Mouse (Mus musculus): Measurements from ENCODE around the gene Hao2. TPM values are rescaled to one million over a fixed set of nuclear protein-coding genes. Genes with fewer than 3 reads are reported as not detected.

Gene Hao2
- polyA plus RNA-seq, 1 experiment from 2014 or later: not detected

- TF ChIP-seq EP300 (IDR thresholded peaks at IDR 0.05) (no peak), CTCF (IDR thresholded peaks at IDR 0.05) (no peak)
- Histone ChIP-seq H3K9ac (replicated peaks; ENCODE audit: low read depth) (no peak overlapping the region), H3K9me3 (ENCODE audit: low read length) (no peaks in the 10 kb centered on the region), H3K4me3 (ENCODE audit: low read depth, low read length) (no peak overlapping the region), H3K36me3 (ENCODE audit: insufficient read depth, low read length) (no peaks in the 10 kb centered on the region), H3K4me1 (ENCODE audit: insufficient read depth, low read depth, low read length) (no peaks in the 10 kb centered on the region), H3K4me2 (replicated peaks; ENCODE audit: low read depth, low read length) (no peak overlapping the region), H3K27ac (ENCODE audit: low read length) (no peak overlapping the region), H3K27me3 (replicated peaks; ENCODE audit: insufficient read depth, low read length) (no peaks in the 10 kb centered on the region)
- ATAC-seq (no peak), DNase-seq (ENCODE audit: low spot score) (no peak)
- WGBS: 88% methylated on average over 1 of the region's 1 CpGs
Measured at GRCm38 (mm10) chr3:98934041-98934440, 41.0 kb upstream of the Hao2 start.

GRCm38 (mm10) chr3:98932421-98932820 is 39.4 kb upstream of the Hao2 start:
- ATAC-seq: no peak
- TF ChIP-seq EP300 (IDR thresholded peaks at IDR 0.05): no peak
- no peak for TF ChIP-seq CTCF (IDR thresholded peaks at IDR 0.05)
- Histone ChIP-seq H3K9ac (replicated peaks; ENCODE audit: low read depth) (no peak overlapping the region), H3K27ac (ENCODE audit: low read length) (no peak overlapping the region), H3K4me2 (replicated peaks; ENCODE audit: low read depth, low read length) (no peak overlapping the region), H3K9me3 (ENCODE audit: low read length) (no peaks in the 10 kb centered on the region), H3K4me1 (ENCODE audit: insufficient read depth, low read depth, low read length) (no peaks in the 10 kb centered on the region), H3K27me3 (replicated peaks; ENCODE audit: insufficient read depth, low read length) (no peaks in the 10 kb centered on the region), H3K4me3 (ENCODE audit: low read depth, low read length) (no peak overlapping the region), H3K36me3 (ENCODE audit: insufficient read depth, low read length) (no peaks in the 10 kb centered on the region)
- no peak for DNase-seq (ENCODE audit: low spot score)

- no peak for ATAC-seq
Measured at GRCm38 (mm10) chr3:98931836-98932235, 38.8 kb upstream of the Hao2 start.

GRCm38 (mm10) chr3:98920417-98920816 is 27.4 kb upstream of the Hao2 start:
- H3K27me3 ChIP-seq (replicated peaks; ENCODE audit: insufficient read depth, low read length): no peaks in the 10 kb centered on the region
- no peak for TF ChIP-seq EP300 (IDR thresholded peaks at IDR 0.05)
- no peak for TF ChIP-seq CTCF (IDR thresholded peaks at IDR 0.05)
- no peak overlapping the region for H3K27ac ChIP-seq (ENCODE audit: low read length)
- DNase-seq (ENCODE audit: low spot score): no peak
- no peak overlapping the region for H3K9ac ChIP-seq (replicated peaks; ENCODE audit: low read depth)
- no peaks in the 10 kb centered on the region for H3K4me1 ChIP-seq (ENCODE audit: insufficient read depth, low read depth, low read length)
- ATAC-seq: no peak
- H3K9me3 ChIP-seq (ENCODE audit: low read length): no peaks in the 10 kb centered on the region
- H3K36me3 ChIP-seq (ENCODE audit: insufficient read depth, low read length): no peaks in the 10 kb centered on the region
- 69% methylated on average over 3 of the region's 3 CpGs for WGBS
- H3K4me2 ChIP-seq (replicated peaks; ENCODE audit: low read depth, low read length): no peak overlapping the region
- no peak overlapping the region for H3K4me3 ChIP-seq (ENCODE audit: low read depth, low read length)

More at GRCm38 (mm10) chr3:98931836-98932235, 38.8 kb upstream of the Hao2 start:
- no peak for DNase-seq (ENCODE audit: low spot score)
- Histone ChIP-seq H3K9ac (replicated peaks; ENCODE audit: low read depth) (no peak overlapping the region), H3K9me3 (ENCODE audit: low read length) (no peaks in the 10 kb centered on the region), H3K4me2 (replicated peaks; ENCODE audit: low read depth, low read length) (no peak overlapping the region), H3K4me1 (ENCODE audit: insufficient read depth, low read depth, low read length) (no peaks in the 10 kb centered on the region), H3K4me3 (ENCODE audit: low read depth, low read length) (no peak overlapping the region), H3K27ac (ENCODE audit: low read length) (no peak overlapping the region), H3K27me3 (replicated peaks; ENCODE audit: insufficient read depth, low read length) (no peaks in the 10 kb centered on the region), H3K36me3 (ENCODE audit: insufficient read depth, low read length) (no peaks in the 10 kb centered on the region)
- 14% methylated on average over 1 of the region's 1 CpGs for WGBS
- TF ChIP-seq CTCF (IDR thresholded peaks at IDR 0.05): no peak
- TF ChIP-seq EP300 (IDR thresholded peaks at IDR 0.05): no peak

- Histone ChIP-seq H3K4me2 (replicated peaks; ENCODE audit: low read depth, low read length) (no peak overlapping the region), H3K27me3 (replicated peaks; ENCODE audit: insufficient read depth, low read length) (no peaks in the 10 kb centered on the region), H3K4me3 (ENCODE audit: low read depth, low read length) (no peak overlapping the region), H3K27ac (ENCODE audit: low read length) (no peak overlapping the region), H3K4me1 (ENCODE audit: insufficient read depth, low read depth, low read length) (no peaks in the 10 kb centered on the region), H3K9me3 (ENCODE audit: low read length) (no peaks in the 10 kb centered on the region), H3K9ac (replicated peaks; ENCODE audit: low read depth) (no peak overlapping the region), H3K36me3 (ENCODE audit: insufficient read depth, low read length) (no peaks in the 10 kb centered on the region)
- DNase-seq (ENCODE audit: low spot score): no peak
- ATAC-seq: no peak
- no CpG with 5 or more reads among the region's 1 CpGs for WGBS
- no peak for TF ChIP-seq CTCF (IDR thresholded peaks at IDR 0.05)
- no peak for TF ChIP-seq EP300 (IDR thresholded peaks at IDR 0.05)
Measured at GRCm38 (mm10) chr3:98917260-98917659, 24.2 kb upstream of the Hao2 start.

- no peaks in the 10 kb centered on the region for H3K9me3 ChIP-seq (ENCODE audit: low read length)
Measured at GRCm38 (mm10) chr3:98916856-98917255, 23.8 kb upstream of the Hao2 start.

GRCm38 (mm10) chr3:98915659-98916058 is 22.6 kb upstream of the Hao2 start:
- WGBS: 7% methylated on average over 4 of the region's 4 CpGs

More at GRCm38 (mm10) chr3:98916856-98917255, 23.8 kb upstream of the Hao2 start:
- H3K36me3 ChIP-seq (ENCODE audit: insufficient read depth, low read length): no peaks in the 10 kb centered on the region
- no peaks in the 10 kb centered on the region for H3K4me1 ChIP-seq (ENCODE audit: insufficient read depth, low read depth, low read length)
- DNase-seq (ENCODE audit: low spot score) (no peak), ATAC-seq (no peak)
- no peak overlapping the region for H3K27ac ChIP-seq (ENCODE audit: low read length)
- no peaks in the 10 kb centered on the region for H3K27me3 ChIP-seq (replicated peaks; ENCODE audit: insufficient read depth, low read length)
- H3K9ac ChIP-seq (replicated peaks; ENCODE audit: low read depth): no peak overlapping the region
- TF ChIP-seq CTCF (IDR thresholded peaks at IDR 0.05): no peak
- no peak for TF ChIP-seq EP300 (IDR thresholded peaks at IDR 0.05)
- WGBS: 81% methylated on average over 2 of the region's 2 CpGs
- no peak overlapping the region for H3K4me2 ChIP-seq (replicated peaks; ENCODE audit: low read depth, low read length)
- H3K4me3 ChIP-seq (ENCODE audit: low read depth, low read length): no peak overlapping the region

More at GRCm38 (mm10) chr3:98915659-98916058, 22.6 kb upstream of the Hao2 start:
- Histone ChIP-seq H3K4me2 (replicated peaks; ENCODE audit: low read depth, low read length) (no peak overlapping the region), H3K4me3 (ENCODE audit: low read depth, low read length) (no peak overlapping the region), H3K4me1 (ENCODE audit: insufficient read depth, low read depth, low read length) (no peaks in the 10 kb centered on the region), H3K9me3 (ENCODE audit: low read length) (no peaks in the 10 kb centered on the region), H3K27me3 (replicated peaks; ENCODE audit: insufficient read depth, low read length) (no peaks in the 10 kb centered on the region), H3K27ac (ENCODE audit: low read length) (no peak overlapping the region), H3K9ac (replicated peaks; ENCODE audit: low read depth) (no peak overlapping the region), H3K36me3 (ENCODE audit: insufficient read depth, low read length) (no peaks in the 10 kb centered on the region)
- DNase-seq (ENCODE audit: low spot score): peak; percentile 24
- ATAC-seq: no peak
- no peak for TF ChIP-seq EP300 (IDR thresholded peaks at IDR 0.05)
- peak; percentile 65 for TF ChIP-seq CTCF (IDR thresholded peaks at IDR 0.05)
